Mouse (Mus musculus) embryonic facial prominence, embryonic 13.5 days (tissue): ENCODE measurements around the gene Nit1. TPM values are rescaled to one million over a fixed set of nuclear protein-coding genes. Genes with fewer than 3 reads are reported as not detected.
"Not testable (repeated sequence)": the region's sequence is repeated elsewhere in the genome, so short reads cannot be mapped to it uniquely, and the experiment has no call there.

Experiments used
- ATAC-seq: fragments of 200-750 bp; cut with Nextera tagmentation; 2 replicates; pipeline ENCODE4 v1.8.0; 2017; ENCODE audit warnings: low read depth; ENCODE audit not compliant: insufficient number of reproducible peaks, insufficient read depth, low FRiP score, low TSS enrichment
- H3K27ac ChIP-seq: fragments of 300-500 bp; sonication (generic); 2 replicates; pipeline ENCODE4 v1.5.1; 2015; ENCODE audit warnings: moderate library complexity, mild to moderate bottlenecking, inconsistent platforms
- H3K27me3 ChIP-seq: fragments of 300-500 bp; sonication (generic); 2 replicates; pipeline ENCODE4 v1.6.1; 2015; ENCODE audit warnings: mild to moderate bottlenecking, inconsistent platforms
- H3K36me3 ChIP-seq: fragments of 300-500 bp; sonication (generic); 2 replicates; pipeline ENCODE4 v1.6.1; 2015; ENCODE audit warnings: mild to moderate bottlenecking, inconsistent platforms
- H3K4me1 ChIP-seq: fragments of 300-500 bp; sonication (generic); 2 replicates; pipeline ENCODE4 v1.6.1; 2015; ENCODE audit warnings: inconsistent platforms
- H3K4me2 ChIP-seq: fragments of 300-500 bp; sonication (generic); 2 replicates; pipeline ENCODE4 v1.6.1; 2015; ENCODE audit warnings: moderate library complexity, mild to moderate bottlenecking, inconsistent platforms
- H3K4me3 ChIP-seq: fragments of 300-500 bp; sonication (generic); 2 replicates; pipeline ENCODE4 v1.5.1; 2015; ENCODE audit warnings: mild to moderate bottlenecking, inconsistent platforms
- H3K9ac ChIP-seq: fragments of 300-500 bp; sonication (generic); 2 replicates; pipeline ENCODE4 v1.6.1; 2015; ENCODE audit warnings: mild to moderate bottlenecking, inconsistent platforms
- H3K9me3 ChIP-seq: fragments of 300-500 bp; sonication (generic); 2 replicates; pipeline ENCODE4 v1.6.1; 2016; ENCODE audit warnings: inconsistent platforms
- WGBS: fragments of 180-500 bp; shearing (Covaris S2); methylation state at CpG from one replicate; pipeline ENCODE4 v1.1.7; 2015; ENCODE audit warnings: mixed read lengths; 5-methylcytosine and 5-hydroxymethylcytosine counted together
- polyA plus RNA-seq: library from polyadenylated mRNA; unstranded; fragments of >200 nt; fragmentation: Nextera tagmentation; extraction: Ambion mirVana; gene quantifications from 2 replicates; pipeline ENCODE4 v1.2.1, GENCODE M21; 2015

Nit1 gene
- polyA plus RNA-seq, 1 experiment from 2014 or later = 44.9 TPM

- H3K4me3 ChIP-seq = no peak overlapping the region
- no peaks in the 10 kb centered on the region for H3K27me3 ChIP-seq
- H3K36me3 ChIP-seq = no peaks in the 10 kb centered on the region
- H3K4me1 ChIP-seq = peaks cover 16% of the 10 kb centered on the region
- ATAC-seq = no peak
- 81% methylated on average over 2 of the region's 2 CpGs for WGBS
- no peak overlapping the region for H3K27ac ChIP-seq
- H3K4me2 ChIP-seq = no peak overlapping the region
- no peaks in the 10 kb centered on the region for H3K9me3 ChIP-seq
- no peak overlapping the region for H3K9ac ChIP-seq
Measured at GRCm38 (mm10) chr1:171325571-171325970, 19.9 kb downstream of the Nit1 start.

GRCm38 (mm10) chr1:171322012-171322411 is 23.4 kb downstream of the Nit1 start:
- no peak overlapping the region for H3K27ac ChIP-seq
- 75% methylated on average over 1 of the region's 1 CpGs for WGBS
- no peaks in the 10 kb centered on the region for H3K27me3 ChIP-seq
- no peaks in the 10 kb centered on the region for H3K9me3 ChIP-seq
- H3K9ac ChIP-seq = no peak overlapping the region
- no peak overlapping the region for H3K4me2 ChIP-seq
- H3K36me3 ChIP-seq = no peaks in the 10 kb centered on the region
- ATAC-seq = no peak
- no peak overlapping the region for H3K4me3 ChIP-seq
- no peaks in the 10 kb centered on the region for H3K4me1 ChIP-seq

DNA sequence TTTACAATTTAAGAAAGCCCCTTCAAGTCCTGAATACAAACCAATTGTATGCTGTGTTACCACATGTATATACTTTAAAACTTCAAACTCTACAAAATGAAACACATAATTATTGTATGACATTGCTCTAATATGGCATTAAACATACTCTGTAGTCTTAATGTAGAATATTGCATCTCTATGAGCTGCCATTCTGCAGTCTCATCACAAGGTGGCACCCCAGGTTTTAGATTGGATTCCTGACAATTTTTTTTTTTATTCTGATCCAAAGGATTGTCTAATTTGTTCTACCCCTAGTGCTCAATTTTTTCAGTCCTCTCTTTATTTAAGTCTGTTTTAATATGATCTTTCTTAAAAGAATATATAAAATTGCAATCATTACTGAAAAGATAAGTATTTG is 24.0 kb downstream of the Nit1 start:
- Histone ChIP-seq H3K9me3 (no peaks in the 10 kb centered on the region), H3K36me3 (no peaks in the 10 kb centered on the region), H3K4me3 (no peak overlapping the region), H3K4me1 (no peaks in the 10 kb centered on the region), H3K27me3 (no peaks in the 10 kb centered on the region), H3K4me2 (no peak overlapping the region), H3K27ac (no peak overlapping the region), H3K9ac (no peak overlapping the region)
- ATAC-seq = no peak

- Histone ChIP-seq H3K36me3 (no peaks in the 10 kb centered on the region), H3K27me3 (no peaks in the 10 kb centered on the region), H3K4me2 (no peak overlapping the region), H3K4me1 (no peaks in the 10 kb centered on the region), H3K4me3 (no peak overlapping the region), H3K9ac (no peak overlapping the region), H3K27ac (no peak overlapping the region), H3K9me3 (no peaks in the 10 kb centered on the region)
- WGBS = 12% methylated on average over 5 of the region's 5 CpGs
- ATAC-seq = no peak
Measured at GRCm38 (mm10) chr1:171320151-171320550, 25.3 kb downstream of the Nit1 start.

DNA sequence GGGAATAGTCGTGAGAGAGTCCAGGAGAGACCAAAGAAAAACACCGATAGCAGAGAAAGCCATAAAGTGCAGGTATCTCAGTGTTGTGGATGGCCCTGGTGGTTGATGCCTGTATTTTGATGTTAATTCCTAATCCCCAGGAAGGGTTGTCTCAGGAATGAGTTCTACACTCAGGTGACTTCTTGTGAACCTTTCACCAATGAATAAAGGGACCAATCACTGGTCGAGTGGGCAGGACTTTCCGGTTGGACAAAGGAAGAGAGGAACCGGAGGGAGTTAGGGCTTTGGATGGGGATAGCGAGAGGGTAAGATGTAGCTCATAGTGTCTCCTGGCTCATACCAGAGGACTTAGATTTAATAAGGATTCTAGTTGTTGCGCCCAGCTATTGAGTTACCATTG is 25.7 kb downstream of the Nit1 start:
- no peaks in the 10 kb centered on the region for H3K9me3 ChIP-seq
- no peaks in the 10 kb centered on the region for H3K36me3 ChIP-seq
- H3K4me1 ChIP-seq = no peaks in the 10 kb centered on the region
- H3K4me3 ChIP-seq = no peak overlapping the region
- no peak overlapping the region for H3K4me2 ChIP-seq
- WGBS = 12% methylated on average over 7 of the region's 7 CpGs
- ATAC-seq = no peak
- no peak overlapping the region for H3K9ac ChIP-seq
- no peaks in the 10 kb centered on the region for H3K27me3 ChIP-seq
- no peak overlapping the region for H3K27ac ChIP-seq

GRCm38 (mm10) chr1:171309321-171309720 is 36.1 kb downstream of the Nit1 start:
- Histone ChIP-seq H3K4me3 (no peak overlapping the region), H3K9me3 (no peaks in the 10 kb centered on the region), H3K36me3 (no peaks in the 10 kb centered on the region), H3K9ac (no peak overlapping the region), H3K27ac (no peak overlapping the region), H3K27me3 (no peaks in the 10 kb centered on the region; the same call in 1 of the 2 replicates), H3K4me1 (no peaks in the 10 kb centered on the region), H3K4me2 (no peak overlapping the region)
- no peak for ATAC-seq
- 68% methylated on average over 2 of the region's 2 CpGs for WGBS

DNA sequence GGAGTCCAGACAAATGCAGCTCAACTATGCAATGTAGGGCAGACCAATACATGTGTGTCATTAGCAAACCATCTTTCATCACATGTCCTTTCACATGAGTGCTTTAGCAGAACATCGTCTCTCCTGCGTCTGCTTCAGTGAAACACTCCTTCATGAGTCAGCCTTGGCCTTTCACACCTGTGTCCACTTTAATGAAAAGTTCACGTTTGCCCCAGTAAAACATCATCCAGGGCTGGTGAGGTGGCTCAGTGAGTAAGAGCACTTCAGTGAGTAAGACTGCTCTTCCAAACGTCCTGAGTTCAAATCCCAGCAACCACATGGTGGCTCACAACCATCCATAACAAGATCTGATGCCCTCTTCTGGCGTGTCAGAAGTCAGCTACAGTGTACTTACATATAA is 39.3 kb downstream of the Nit1 start:
- 64% methylated on average over 5 of the region's 5 CpGs for WGBS
- not testable (repeated sequence) for H3K27me3 ChIP-seq, H3K9me3 ChIP-seq, H3K4me3 ChIP-seq, H3K27ac ChIP-seq, H3K9ac ChIP-seq, H3K36me3 ChIP-seq, H3K4me1 ChIP-seq, H3K4me2 ChIP-seq, ATAC-seq

DNA sequence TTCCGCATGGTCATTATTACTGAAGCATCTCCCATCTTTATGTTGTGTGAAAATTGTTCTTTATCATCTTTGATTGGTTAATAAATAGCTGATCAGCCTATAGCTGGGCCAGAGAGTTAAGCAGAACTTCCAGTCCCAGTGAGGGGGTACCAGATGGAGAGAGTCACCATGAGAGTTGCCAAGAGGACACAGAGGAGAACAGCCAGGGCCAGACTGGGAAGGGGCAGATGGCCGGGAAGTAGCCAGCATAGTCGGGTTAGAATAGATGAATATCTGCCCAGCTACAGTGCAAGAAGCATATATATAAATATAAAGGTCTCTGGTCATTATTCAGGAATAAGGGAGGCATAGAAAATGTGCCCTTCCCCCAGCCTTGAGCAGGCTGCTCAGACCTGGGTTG is 47.2 kb downstream of the Nit1 start:
- no peak overlapping the region for H3K4me3 ChIP-seq
- no peaks in the 10 kb centered on the region for H3K36me3 ChIP-seq
- peaks cover 28% of the 10 kb centered on the region for H3K27me3 ChIP-seq
- no peak overlapping the region for H3K27ac ChIP-seq
- WGBS = 64% methylated on average over 3 of the region's 3 CpGs
- no peak overlapping the region for H3K4me2 ChIP-seq
- H3K9me3 ChIP-seq = no peaks in the 10 kb centered on the region
- no peak for ATAC-seq
- peaks cover 7% of the 10 kb centered on the region for H3K4me1 ChIP-seq
- H3K9ac ChIP-seq = no peak overlapping the region

- WGBS = 18% methylated on average over 3 of the region's 3 CpGs
- ATAC-seq = no peak
- Histone ChIP-seq H3K27ac (peak overlapping the region; percentile 95), H3K4me1 (peaks cover 7% of the 10 kb centered on the region), H3K9ac (peak overlapping the region; percentile 83), H3K4me3 (peak overlapping the region; percentile 74), H3K9me3 (no peaks in the 10 kb centered on the region), H3K36me3 (peaks cover under 1% of the 10 kb centered on the region; the same call in 1 of the 2 replicates), H3K4me2 (peak overlapping the region; percentile 83), H3K27me3 (peaks cover 28% of the 10 kb centered on the region)
Measured at GRCm38 (mm10) chr1:171295063-171295402, 50.4 kb downstream of the Nit1 start.

GRCm38 (mm10) chr1:171294298-171295062 is 51.0 kb downstream of the Nit1 start, which contains the start of gene Ufc1:
Ufc1 (minus strand) TSS chr1:171295024.
- peaks cover 28% of the 10 kb centered on the region for H3K27me3 ChIP-seq
- peak within 1 kb of the TSS; percentile 74 for H3K4me3 ChIP-seq
- peak within 1 kb of the TSS; percentile 83 for H3K9ac ChIP-seq
- peaks cover 6% of the 10 kb centered on the region for H3K36me3 ChIP-seq
- H3K4me1 ChIP-seq = peaks cover 7% of the 10 kb centered on the region
- under 1% methylated on average over 42 of the region's 42 CpGs for WGBS
- H3K4me2 ChIP-seq = peak within 1 kb of the TSS; percentile 83
- ATAC-seq = peak; percentile 61; the same call in 1 of the 2 replicates
- H3K9me3 ChIP-seq = no peaks in the 10 kb centered on the region
- H3K27ac ChIP-seq = peak within 1 kb of the TSS; percentile 95

DNA sequence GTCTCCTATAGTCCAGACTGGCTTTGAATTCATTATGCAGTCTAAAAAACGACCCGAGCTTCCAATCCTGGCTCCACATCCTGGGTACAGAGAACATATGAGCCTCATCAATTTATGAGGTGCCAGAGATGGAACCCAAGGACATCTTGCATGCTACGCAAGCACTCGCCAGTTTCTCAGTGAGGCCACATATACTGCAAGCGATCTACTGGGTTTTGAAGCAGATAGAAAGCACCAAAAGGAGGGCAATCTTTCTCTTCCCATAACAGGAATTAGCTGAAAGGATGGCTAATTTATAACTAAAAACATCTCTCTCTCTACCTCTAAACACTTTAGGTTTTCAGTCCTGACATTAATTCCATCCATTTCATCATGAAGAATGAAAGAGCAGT is 51.5 kb downstream of the Nit1 start:
- Histone ChIP-seq H3K9me3 (no peaks in the 10 kb centered on the region), H3K9ac (peak overlapping the region; percentile 83), H3K27ac (peak overlapping the region; percentile 95), H3K36me3 (peaks cover 12% of the 10 kb centered on the region), H3K4me1 (peaks cover 7% of the 10 kb centered on the region), H3K4me2 (peak overlapping the region; percentile 83), H3K4me3 (peak overlapping the region; percentile 74), H3K27me3 (peaks cover 28% of the 10 kb centered on the region)
- no peak for ATAC-seq
- 47% methylated on average over 5 of the region's 5 CpGs for WGBS

DNA sequence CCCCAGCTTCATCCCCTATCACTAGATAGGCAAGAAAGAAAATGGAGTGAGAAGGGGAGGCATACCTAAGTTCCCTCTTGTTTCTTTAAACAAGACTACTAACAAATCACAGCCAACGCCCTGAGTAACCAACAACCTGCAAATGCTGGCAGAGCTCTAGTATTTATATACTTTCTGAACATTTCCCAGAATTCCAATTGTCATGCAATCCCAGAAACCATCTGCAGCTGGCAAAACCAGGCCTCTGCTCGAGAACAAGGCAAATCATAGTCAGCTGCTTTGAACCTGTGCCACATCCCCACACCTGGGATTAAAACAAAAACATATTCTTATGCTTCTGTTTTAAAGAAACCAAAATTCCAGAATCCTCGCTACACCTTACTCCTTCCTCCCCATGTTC is 52.1 kb downstream of the Nit1 start:
- Histone ChIP-seq H3K4me1 (peaks cover 12% of the 10 kb centered on the region), H3K9ac (peak overlapping the region; percentile 83; the same call in 1 of the 2 replicates), H3K36me3 (peaks cover 17% of the 10 kb centered on the region), H3K9me3 (no peaks in the 10 kb centered on the region), H3K4me2 (peak overlapping the region; percentile 83), H3K27me3 (peaks cover 25% of the 10 kb centered on the region), H3K4me3 (peak overlapping the region; percentile 74), H3K27ac (no peak overlapping the region)
- 75% methylated on average over 3 of the region's 3 CpGs for WGBS
- no peak for ATAC-seq
